Mouse (Mus musculus) cerebellum, adult 11-12 months (tissue): ENCODE data around the gene Lmod3.
"Not testable (repeated sequence)": the region's sequence is repeated elsewhere in the genome, so short reads cannot be mapped to it uniquely, and the experiment has no call there.

ENCODE experiments used
- DNase-seq: peaks from one replicate; pipeline ENCODE4 v3.0.0; 2022

The Lmod3 gene

DNA sequence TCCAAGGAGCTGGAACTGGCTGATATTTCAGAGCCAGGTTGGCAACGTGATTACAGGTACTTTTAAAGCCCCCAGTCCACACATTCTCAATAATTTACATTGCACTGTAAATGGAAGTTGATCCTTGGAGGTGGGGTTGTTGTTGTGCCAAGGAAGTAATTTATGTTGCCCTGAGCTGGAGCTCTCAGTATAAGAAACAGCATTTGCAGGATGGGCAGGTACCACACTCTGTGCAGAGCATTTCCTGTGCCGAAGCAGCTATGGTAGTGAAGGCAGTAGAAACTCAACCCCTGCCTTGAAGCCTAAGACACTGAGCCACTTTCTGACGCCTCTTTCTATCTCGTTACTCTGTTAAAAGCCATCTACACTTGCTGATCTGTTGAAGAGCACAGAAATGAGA, 23.2 kb upstream of the Lmod3 start:
- no peak for DNase-seq

GRCm38 (mm10) chr6:97273777-97274176, 21.2 kb upstream of the Lmod3 start:
- no peak for DNase-seq

GRCm38 (mm10) chr6:97273058-97273710, 20.6 kb upstream of the Lmod3 start:
- no peak for DNase-seq

GRCm38 (mm10) chr6:97272349-97272748, 19.8 kb upstream of the Lmod3 start:
- no peak for DNase-seq

DNA sequence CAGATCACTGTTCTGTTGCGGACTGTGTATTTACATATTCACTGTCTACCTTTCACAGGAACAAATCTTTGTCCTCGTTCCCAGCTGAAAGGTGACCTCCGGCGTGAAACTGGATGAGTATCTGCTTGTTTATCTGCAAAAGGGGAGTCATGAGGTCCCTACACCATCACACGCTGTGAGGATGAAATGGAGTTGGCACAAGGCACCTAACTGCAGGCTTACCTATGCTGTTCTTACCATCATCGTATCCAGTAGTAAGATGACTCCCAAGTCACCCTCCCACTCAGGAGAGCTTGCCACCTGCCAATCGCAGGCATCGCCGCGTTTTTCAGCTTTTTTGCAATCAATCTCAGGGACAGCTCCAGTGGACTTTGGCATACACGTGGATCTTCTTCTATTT, 17.0 kb upstream of the Lmod3 start:
- DNase-seq, result no peak

- DNase-seq, result no peak
These were observed 14.6 kb upstream of the Lmod3 start for GRCm38 (mm10) chr6:97267132-97267531.

- DNase-seq, result no peak
These were observed 14.1 kb upstream of the Lmod3 start for GRCm38 (mm10) chr6:97266661-97267060.

GRCm38 (mm10) chr6:97265705-97266104, 13.1 kb upstream of the Lmod3 start:
- DNase-seq, result no peak

DNA sequence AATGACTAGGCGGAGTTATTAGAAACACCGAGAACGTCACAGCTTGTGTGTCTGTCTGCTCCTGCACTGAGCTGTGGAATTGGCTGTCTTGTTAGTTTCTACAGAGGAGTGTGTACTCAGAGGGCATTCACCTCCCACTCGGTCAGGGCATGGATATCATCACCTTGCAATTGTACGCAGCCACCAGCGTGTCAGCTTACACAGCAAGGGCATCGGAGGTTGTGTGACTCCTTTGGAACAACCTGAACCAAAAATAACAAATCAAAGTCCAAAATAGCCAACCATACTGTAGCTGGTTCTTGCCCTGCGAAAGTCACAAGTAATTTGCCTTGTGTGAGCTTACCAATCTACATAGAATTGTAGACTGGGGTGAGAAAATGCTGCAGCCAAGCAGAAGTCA, 12.7 kb upstream of the Lmod3 start:
- no peak for DNase-seq

DNA sequence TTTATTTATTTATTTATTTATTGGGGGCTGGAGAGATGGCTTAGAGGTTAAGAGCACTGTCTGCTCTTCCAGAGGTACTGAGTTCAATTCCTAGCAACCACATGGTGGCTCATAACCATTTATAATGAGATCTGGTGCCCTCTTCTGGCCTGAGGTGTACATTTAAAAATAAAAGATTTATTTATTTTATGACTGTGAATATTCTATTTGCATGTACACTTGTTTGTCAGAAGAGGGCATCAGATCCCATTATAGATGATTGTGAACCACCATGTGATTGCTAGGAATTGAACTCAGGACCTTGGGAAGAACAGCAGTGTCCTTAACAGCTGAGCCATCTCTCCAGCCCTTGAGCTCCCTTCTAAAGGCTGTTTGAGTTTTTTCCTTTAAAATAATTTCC, 11.2 kb upstream of the Lmod3 start:
- not testable (repeated sequence) for DNase-seq

DNA sequence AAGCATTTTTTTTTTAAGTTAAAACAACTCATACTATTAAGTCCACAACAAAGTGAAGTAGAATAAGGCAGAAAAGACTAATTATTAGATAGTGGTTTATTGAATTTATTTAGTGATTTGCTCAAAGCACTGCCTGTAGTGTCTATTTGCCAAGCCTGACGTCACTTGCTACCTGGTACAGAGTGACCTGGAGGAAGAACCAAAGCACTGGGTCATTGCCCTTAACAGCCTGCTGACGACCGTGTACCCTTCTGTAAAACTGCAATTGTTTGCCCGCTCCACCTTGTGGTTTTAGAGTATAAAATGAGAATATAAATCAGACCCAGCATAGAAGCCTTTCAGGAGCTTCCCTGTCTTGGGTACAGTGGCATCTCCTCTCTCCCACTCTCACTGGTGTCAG, 9.7 kb upstream of the Lmod3 start:
- DNase-seq, result no peak

DNA sequence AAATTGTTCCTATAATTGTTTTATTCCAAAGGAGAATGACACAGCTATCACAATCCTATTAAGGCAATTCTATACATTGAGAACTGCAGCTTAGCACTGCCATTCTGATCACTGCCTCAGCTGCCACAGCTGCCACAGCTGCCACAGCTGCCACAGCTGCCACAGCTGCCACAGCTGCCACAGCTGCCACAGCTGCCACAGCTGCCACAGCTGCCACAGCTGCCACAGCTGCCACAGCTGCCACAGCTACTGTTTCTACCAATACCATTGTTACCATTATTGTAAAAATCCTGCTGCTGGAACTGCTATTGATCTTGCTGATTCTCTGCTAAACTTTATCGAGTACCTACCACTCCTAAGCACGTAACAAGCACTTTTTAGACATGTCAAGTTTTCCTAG, 7.4 kb upstream of the Lmod3 start:
- not testable (repeated sequence) for DNase-seq

DNA sequence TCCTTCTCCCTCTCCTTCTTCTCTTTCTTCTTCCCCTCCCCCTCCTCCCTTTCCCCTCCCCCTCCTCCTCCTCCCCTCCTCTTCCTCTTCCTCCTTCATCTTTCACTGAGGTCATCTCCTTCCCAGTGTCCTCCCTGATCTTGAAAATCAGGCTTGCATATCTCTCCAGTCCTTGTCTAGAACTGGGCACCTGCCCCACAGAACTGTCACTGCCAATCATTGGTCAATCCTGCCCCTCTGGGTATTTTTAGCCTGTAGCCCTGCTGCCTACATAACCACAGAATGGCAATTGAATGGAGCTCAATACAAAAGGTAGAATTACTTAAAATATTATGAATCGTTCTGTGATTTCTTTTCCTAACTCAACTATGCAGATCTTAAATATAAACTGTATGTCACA, 5.9 kb upstream of the Lmod3 start:
- no peak for DNase-seq

DNA sequence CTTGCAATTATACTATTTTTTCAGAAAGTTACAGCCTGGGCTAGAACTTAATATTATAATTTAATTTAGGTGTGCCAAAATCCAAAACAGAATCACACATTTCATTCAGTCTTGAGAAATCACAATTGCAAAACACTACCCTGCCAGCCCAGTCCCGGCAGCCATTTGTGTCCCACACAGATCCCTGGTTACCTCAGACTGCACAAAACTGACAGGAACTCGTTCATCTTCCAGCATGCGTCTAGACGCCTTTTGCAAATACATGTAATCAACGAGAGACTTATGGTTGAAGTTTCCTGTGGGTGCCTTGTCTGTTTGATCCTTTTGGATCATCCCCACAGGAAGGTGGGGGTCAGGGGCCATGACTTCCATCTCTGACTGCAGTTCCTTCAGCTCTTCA, 473 bp downstream of the Lmod3 start:
- DNase-seq, result no peak

DNA sequence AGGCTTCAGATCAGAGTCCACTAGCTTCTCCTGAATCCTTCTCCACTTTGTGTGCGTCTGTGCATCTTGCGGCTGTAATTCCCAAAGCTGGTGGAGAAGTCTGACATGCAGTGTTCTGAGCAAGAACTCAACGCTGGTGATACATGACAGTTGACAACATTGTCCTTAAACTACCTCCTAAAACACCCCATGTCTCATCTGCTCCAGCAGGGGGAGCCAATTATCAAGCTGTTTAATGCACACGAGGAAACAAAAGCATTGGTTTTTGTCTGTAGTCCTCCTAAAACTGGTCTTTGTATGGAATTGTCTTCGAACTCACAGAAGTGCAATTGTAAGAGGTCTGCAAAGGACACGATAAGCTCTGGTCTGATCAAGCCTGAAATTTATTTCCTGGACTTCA, 1.6 kb downstream of the Lmod3 start:
- peak; percentile 9 for DNase-seq

DNA sequence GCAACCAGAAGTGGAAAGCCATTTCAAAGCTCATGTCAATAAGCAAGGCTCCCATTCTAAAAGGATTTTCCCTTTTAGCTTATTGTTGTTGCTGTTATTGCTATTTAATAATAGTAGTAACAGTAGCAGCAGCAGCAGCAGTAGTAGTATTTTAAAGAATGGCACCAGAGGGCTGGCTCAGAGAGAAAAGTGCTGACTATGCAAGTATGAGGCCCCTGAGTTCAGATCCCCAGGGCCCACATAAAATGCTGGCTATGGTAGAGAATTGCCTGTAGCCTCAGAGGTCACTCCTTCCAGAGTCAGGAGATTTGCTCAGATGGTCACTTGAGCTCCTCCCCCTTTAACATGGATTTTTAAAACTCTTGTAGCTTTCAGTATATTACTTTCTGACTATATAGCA, 7.4 kb downstream of the Lmod3 start:
- no peak for DNase-seq

GRCm38 (mm10) chr6:97242522-97242921, 10.0 kb downstream of the Lmod3 start:
- DNase-seq, result no peak

- no peak for DNase-seq
These were observed 12.5 kb downstream of the Lmod3 start for GRCm38 (mm10) chr6:97240092-97240491.

DNA sequence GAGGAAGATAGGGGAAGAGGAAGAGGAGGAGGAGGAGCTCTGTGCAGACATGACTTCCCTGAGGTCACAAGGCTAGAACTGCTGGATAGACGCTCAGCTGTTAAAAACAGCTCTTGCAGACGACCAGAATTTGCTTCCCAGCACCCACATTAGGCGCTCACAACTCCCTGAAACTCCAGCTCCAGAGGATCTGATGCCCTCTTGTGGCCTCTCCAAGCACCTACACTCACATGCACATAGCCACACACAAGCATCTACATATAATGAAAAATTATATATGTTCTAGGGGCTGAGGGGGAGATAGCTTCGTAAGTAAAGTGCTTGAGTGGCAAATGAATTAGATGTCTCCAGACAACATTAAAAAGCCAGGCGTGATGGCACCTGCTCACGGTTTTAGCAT, 13.2 kb downstream of the Lmod3 start:
- DNase-seq, result no peak

GRCm38 (mm10) chr6:97236088-97236487, 16.5 kb downstream of the Lmod3 start:
- no peak for DNase-seq

DNA sequence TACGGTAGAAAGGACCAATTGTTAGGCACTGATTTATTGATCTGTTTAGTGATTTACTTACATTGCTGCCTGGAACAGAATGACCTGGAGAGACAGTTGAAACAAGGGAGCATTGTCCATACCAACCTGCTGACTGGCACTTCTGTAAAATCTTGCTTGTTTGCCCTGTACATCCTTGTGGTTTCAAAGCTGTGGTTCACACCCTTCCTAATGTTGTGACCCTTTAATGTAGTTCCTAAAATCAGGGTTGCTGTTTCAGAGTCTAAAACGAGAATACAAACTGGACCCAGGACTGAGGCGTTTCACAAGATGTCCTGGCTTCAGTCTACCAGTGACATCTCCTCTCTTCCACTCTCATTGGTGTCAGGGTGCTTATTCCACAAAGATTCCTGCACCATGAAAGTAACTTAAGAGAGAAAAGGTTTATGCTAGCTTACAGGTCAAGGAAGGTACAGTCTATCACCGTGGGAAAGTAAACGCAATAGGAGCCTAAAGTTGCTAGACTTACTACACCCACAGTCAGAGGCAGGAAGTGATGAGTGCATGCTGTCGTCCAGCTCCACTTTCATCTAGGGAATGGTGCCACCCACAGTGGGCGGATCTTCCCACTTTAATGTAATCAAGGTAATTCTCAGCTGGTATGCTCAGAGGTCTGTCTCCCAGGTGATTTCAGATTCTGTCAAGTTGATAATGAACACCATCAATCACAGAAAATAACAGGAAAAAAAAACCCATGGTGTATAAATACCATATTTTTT, 17.5 kb downstream of the Lmod3 start:
- no peak for DNase-seq

GRCm38 (mm10) chr6:97227067-97227847, 25.3 kb downstream of the Lmod3 start:
- DNase-seq, result no peak

DNA sequence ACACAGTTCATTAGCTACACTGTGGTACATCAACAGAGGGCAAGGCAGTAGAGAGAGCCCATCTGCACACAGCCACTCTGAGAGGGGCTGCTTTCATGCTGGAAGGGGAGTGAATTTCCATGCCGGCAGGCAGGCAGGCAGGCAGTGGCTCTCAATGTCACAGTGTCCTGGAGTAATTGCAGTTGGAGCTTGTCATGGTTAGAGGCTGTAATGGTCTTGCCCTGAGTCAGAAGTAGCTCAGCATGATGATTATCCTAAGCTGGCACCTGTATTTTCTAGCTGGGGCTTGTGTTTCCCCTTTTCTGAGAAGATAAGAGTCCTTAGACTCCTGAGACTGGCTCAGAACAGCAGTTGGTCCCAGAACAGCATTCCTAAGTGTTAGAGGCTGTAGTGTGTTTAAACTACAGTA, 26.5 kb downstream of the Lmod3 start:
- no peak for DNase-seq

DNA sequence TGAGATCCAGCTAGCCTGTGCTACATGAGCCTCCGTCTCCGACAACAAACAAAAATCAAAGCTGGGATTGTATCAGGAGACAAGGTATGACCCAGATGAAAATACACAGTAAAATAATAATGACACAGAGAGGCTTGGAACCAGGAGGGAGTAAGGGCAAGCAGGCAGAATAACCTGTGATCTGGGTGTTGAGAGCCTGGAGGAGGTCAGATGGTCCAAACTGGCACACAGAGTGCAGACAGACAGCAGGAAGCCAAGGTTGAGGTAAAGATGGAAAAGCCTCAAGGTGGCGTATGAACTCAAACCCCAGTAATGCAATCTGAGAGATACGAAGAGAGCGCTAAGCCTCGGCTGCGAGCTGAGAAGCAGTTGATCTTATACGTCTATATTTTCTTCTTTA, 28.1 kb downstream of the Lmod3 start:
- DNase-seq, result no peak
